Mouse (Mus musculus) C2C12 (cell line): ENCODE measurements at regions not wholly inside any gene's neighbourhood (a gene's known extent, or its start where the extent isn't known, plus 50 kb on each side); places are given as distances from the start of the nearest gene placed in this dataset.

Experiments used
- H3K27me3 ChIP-seq: one replicate; pipeline ENCODE4 v1.6.1; 2011; ENCODE audit not compliant: control insufficient read depth, insufficient read depth, insufficient read length
- H3K36me3 ChIP-seq: one replicate; pipeline ENCODE4 v1.6.1; 2011; ENCODE audit not compliant: control insufficient read depth, insufficient read depth
- H3K4me3 ChIP-seq: one replicate; pipeline ENCODE4 v1.5.1; 2011; ENCODE audit warnings: mild to moderate bottlenecking, control low read depth; ENCODE audit not compliant: poor library complexity, insufficient read depth, severe bottlenecking
- H3K79me2 ChIP-seq: one replicate; pipeline ENCODE4 v1.6.1; 2011; ENCODE audit not compliant: control insufficient read depth, insufficient read depth
- H3K79me3 ChIP-seq: one replicate; pipeline ENCODE4 v1.6.1; 2011; ENCODE audit warnings: low read depth, control low read depth
- H3ac ChIP-seq: one replicate; pipeline ENCODE3; 2011; ENCODE audit warnings: low read depth; ENCODE audit not compliant: control insufficient read depth, insufficient read length
- CEBPB ChIP-seq: IDR thresholded peaks from one replicate; pipeline ENCODE4 v1.6.1; 2011; ENCODE audit warnings: low read depth, mild to moderate bottlenecking, control low read depth, moderate library complexity
- CTCF ChIP-seq: IDR thresholded peaks from one replicate; pipeline ENCODE4 v1.5.1; 2011; ENCODE audit not compliant: control insufficient read depth, insufficient read depth, insufficient read length
- FOSL1 ChIP-seq: IDR thresholded peaks from one replicate; pipeline ENCODE4 v1.8.0; 2011; ENCODE audit warnings: mild to moderate bottlenecking, low read length; ENCODE audit not compliant: poor library complexity, insufficient read depth, severe bottlenecking
- MAX ChIP-seq: IDR thresholded peaks from one replicate; pipeline ENCODE4 v1.6.1; 2011; ENCODE audit warnings: mild to moderate bottlenecking, control low read depth
- MYOD1 ChIP-seq: IDR thresholded peaks from one replicate; pipeline ENCODE4 v1.6.1; 2011; ENCODE audit warnings: low read depth; ENCODE audit not compliant: control insufficient read depth, insufficient read length
- MYOG ChIP-seq: IDR thresholded peaks from one replicate; pipeline ENCODE4 v1.6.1; 2011; ENCODE audit not compliant: control insufficient read depth, insufficient read length; ENCODE audit errors: extremely low read depth
- USF1 ChIP-seq: IDR thresholded peaks from one replicate; pipeline ENCODE4 v1.6.1; 2011; ENCODE audit warnings: low read depth, mild to moderate bottlenecking, control low read depth, moderate library complexity

DNA sequence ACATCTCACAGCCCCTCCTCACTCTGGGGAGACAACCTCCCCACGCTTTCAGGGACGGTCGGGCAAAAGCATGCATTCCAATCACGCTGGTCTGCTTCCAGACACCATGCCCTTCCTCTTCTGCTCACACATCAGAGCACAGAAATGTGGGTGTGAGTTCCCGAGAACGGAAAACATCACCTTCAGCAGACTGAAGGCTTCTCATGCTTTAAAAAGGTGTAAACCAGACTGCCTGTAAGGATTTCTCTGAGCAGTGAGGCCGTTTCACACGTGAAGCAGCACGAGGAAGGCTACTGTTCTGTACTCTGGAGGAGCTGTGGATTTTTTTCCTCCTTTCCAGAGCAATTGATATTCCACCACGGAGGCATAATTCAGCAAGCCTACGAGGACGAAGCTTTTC is 2218.8 kb upstream of the Lrrc6 start:
- Histone ChIP-seq H3ac (no peak overlapping the region), H3K79me2 (no peaks in the 10 kb centered on the region), H3K36me3 (no peaks in the 10 kb centered on the region), H3K27me3 (no peaks in the 10 kb centered on the region), H3K79me3 (no peaks in the 10 kb centered on the region), H3K4me3 (no peak overlapping the region)
- TF ChIP-seq FOSL1 (no peak), MAX (no peak), CTCF (no peak), USF1 (no peak), MYOG (no peak), CEBPB (no peak), MYOD1 (no peak)

DNA sequence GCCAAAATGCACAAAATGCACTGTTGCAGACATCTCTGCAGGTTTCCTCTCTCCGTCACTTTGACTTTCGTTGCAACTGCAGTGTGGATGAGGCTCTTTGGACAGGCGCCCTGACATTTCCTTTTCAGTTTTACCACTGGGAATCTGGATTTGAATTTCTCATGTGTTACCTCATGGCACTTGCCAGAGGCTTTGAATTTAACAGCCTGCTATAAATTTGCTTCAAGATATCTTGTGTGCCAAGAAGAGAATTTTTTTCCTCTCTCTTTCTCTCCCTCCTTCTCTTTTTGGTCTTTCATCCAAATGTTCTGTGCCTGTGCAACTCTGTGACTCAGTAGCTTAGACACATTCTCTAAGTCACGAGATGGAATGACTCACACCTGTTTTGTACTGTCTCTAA is 2213.6 kb upstream of the Lrrc6 start:
- TF ChIP-seq MYOG, result no peak
- TF ChIP-seq USF1, result no peak
- TF ChIP-seq MYOD1, result no peak
- no peak for TF ChIP-seq CEBPB
- no peak for TF ChIP-seq CTCF
- TF ChIP-seq MAX, result no peak
- TF ChIP-seq FOSL1, result no peak
- Histone ChIP-seq H3K27me3 (no peaks in the 10 kb centered on the region), H3K79me3 (no peaks in the 10 kb centered on the region), H3ac (no peak overlapping the region), H3K79me2 (no peaks in the 10 kb centered on the region), H3K4me3 (no peak overlapping the region), H3K36me3 (no peaks in the 10 kb centered on the region)

DNA sequence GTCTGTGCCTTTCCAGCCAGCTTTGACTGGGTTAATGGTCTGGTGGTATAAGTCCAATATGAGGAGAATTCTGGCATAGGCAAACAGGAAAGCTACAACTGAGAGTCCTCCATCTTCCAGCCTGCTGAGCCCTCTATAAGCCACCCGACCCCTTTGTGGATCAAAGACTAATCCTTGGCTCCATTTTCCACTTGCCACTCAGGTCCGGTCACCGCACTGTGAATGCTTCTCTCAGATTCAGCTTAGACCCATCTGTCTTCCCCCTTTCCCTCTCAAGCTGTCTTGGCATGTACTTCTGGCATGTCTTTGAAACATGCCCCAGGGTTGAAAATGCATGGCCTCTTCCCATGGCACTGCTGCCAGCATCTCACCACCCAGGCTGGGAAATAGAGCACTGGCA is 2206.6 kb upstream of the Lrrc6 start:
- H3K4me3 ChIP-seq, result no peak overlapping the region
- H3ac ChIP-seq, result no peak overlapping the region
- TF ChIP-seq MYOG (no peak), MYOD1 (no peak), MAX (no peak), CEBPB (no peak), USF1 (no peak), FOSL1 (no peak), CTCF (no peak)
- no peaks in the 10 kb centered on the region for H3K36me3 ChIP-seq
- H3K79me3 ChIP-seq, result no peaks in the 10 kb centered on the region
- no peaks in the 10 kb centered on the region for H3K79me2 ChIP-seq
- no peaks in the 10 kb centered on the region for H3K27me3 ChIP-seq

DNA sequence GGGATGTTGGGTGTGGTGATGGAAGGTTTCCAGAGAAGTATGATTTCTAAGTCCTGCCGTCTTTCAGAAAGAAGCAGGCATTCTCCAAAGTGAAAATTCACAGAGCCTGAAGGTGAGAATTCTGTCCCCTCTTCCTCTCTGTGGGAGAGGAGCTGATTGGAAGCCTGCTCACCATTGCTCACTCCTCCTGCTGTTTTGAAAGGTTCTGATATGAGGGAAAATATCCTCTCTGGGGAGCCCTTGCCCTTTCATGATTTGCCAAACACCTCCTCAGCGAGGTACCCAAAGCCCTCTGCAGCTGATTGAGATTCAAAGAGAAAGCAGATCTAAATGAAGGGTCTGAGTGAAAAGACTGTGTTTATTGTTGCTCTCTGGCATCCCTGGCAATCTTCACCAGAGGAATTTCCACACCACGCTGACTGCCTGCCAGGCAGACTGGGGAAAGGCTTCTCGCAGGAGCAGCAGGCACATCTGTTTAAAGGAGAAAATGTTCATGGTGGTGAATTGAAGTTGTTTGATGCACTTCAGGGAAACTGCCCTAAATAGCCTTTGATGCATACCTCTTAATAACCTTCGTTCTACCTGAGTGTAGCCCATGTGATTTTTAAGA is 2194.4 kb upstream of the Lrrc6 start:
- TF ChIP-seq USF1, result no peak
- no peak for TF ChIP-seq FOSL1
- no peak for TF ChIP-seq MYOG
- no peak for TF ChIP-seq CTCF
- no peak for TF ChIP-seq MAX
- TF ChIP-seq CEBPB, result no peak
- no peak for TF ChIP-seq MYOD1
- H3K4me3 ChIP-seq, result no peak overlapping the region

DNA sequence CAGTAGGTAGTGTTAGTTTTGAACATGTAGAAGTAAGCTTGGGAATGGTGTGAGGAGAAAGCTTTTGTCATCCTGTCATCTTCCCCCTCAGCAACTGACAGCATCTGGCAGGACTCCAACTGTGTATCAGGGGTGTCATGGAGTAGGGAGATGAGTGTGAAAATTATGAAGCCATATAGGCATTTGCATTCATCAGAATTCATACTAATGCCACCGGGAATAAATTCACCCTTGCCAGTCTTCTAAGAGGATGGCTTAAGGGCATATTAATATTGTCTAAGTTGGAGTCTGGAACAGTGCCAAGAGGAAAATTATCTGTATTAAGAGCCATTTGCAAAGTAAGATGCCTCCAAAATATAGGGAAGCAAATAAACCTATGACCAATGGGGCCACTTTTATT is 2166.8 kb upstream of the Lrrc6 start:
- H3K79me3 ChIP-seq, result no peaks in the 10 kb centered on the region
- no peaks in the 10 kb centered on the region for H3K36me3 ChIP-seq
- no peak for TF ChIP-seq MYOG
- no peak for TF ChIP-seq USF1
- TF ChIP-seq CTCF, result no peak
- no peak for TF ChIP-seq MYOD1
- TF ChIP-seq FOSL1, result no peak
- TF ChIP-seq MAX, result no peak
- TF ChIP-seq CEBPB, result no peak
- no peaks in the 10 kb centered on the region for H3K79me2 ChIP-seq
- no peak overlapping the region for H3K4me3 ChIP-seq
- no peak overlapping the region for H3ac ChIP-seq
- H3K27me3 ChIP-seq, result no peaks in the 10 kb centered on the region

More for the DNA sequence above, 2194.4 kb upstream of the Lrrc6 start:
- no peak overlapping the region for H3ac ChIP-seq
- H3K27me3 ChIP-seq, result no peaks in the 10 kb centered on the region
- H3K79me2 ChIP-seq, result no peaks in the 10 kb centered on the region
- H3K79me3 ChIP-seq, result no peaks in the 10 kb centered on the region
- no peaks in the 10 kb centered on the region for H3K36me3 ChIP-seq

DNA sequence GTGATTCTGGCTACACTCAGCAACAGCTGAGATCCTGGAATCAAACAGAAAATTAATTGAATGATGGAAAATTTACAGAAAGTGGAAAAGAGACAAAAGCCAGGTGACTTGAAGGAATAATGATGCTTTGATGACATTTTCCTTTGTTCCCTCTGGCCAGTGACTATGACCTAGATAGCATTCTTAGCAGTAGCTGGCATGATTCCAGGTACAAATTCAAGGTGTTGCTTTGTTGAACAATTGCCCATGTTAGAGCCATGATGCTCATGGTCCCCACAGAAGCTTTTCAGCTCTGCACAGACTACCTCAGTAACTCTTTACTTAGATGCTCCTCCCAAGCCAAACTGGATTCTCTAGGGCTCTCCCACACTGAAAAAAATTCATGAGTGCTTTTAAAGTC is 2164.6 kb upstream of the Lrrc6 start:
- Histone ChIP-seq H3ac (no peak overlapping the region), H3K36me3 (no peaks in the 10 kb centered on the region), H3K4me3 (no peak overlapping the region), H3K79me2 (no peaks in the 10 kb centered on the region), H3K79me3 (no peaks in the 10 kb centered on the region), H3K27me3 (no peaks in the 10 kb centered on the region)
- TF ChIP-seq FOSL1, result no peak
- no peak for TF ChIP-seq CTCF
- no peak for TF ChIP-seq MYOG
- TF ChIP-seq CEBPB, result no peak
- TF ChIP-seq MYOD1, result no peak
- no peak for TF ChIP-seq USF1
- TF ChIP-seq MAX, result no peak
